Mouse (Mus musculus) gastrocnemius, postnatal 36 days (tissue): Measurements from ENCODE around the gene Ube2g1. TPM values are rescaled to one million over a fixed set of nuclear protein-coding genes. Genes with fewer than 3 reads are reported as not detected.
"Not testable (repeated sequence)": the region's sequence is repeated elsewhere in the genome, so short reads cannot be mapped to it uniquely, and the experiment has no call there.

ENCODE experiments used
- DNase-seq, 2 experiments: peaks; one replicate each; pipeline ENCODE4 v3.0.0; 2022
- intact Hi-C: fragments of 180-260 bp; cut with DNase I; formaldehyde crosslinking; loops from one replicate; pipeline ENCODE4 v1.15.1; 2025
- total RNA-seq, 2 experiments: library from RNA; stranded (reverse); gene quantifications; 2 replicates each; pipeline ENCODE4 v1.2.3; 2021

The Ube2g1 gene
- total RNA-seq, 2 experiments from 2014 or later: 81.2 to 85.0 TPM

- intact Hi-C loops: no loop called here
Observed at GRCm38 (mm10) chr11:72587537-72588233, 19.4 kb upstream of the Ube2g1 start.

DNA sequence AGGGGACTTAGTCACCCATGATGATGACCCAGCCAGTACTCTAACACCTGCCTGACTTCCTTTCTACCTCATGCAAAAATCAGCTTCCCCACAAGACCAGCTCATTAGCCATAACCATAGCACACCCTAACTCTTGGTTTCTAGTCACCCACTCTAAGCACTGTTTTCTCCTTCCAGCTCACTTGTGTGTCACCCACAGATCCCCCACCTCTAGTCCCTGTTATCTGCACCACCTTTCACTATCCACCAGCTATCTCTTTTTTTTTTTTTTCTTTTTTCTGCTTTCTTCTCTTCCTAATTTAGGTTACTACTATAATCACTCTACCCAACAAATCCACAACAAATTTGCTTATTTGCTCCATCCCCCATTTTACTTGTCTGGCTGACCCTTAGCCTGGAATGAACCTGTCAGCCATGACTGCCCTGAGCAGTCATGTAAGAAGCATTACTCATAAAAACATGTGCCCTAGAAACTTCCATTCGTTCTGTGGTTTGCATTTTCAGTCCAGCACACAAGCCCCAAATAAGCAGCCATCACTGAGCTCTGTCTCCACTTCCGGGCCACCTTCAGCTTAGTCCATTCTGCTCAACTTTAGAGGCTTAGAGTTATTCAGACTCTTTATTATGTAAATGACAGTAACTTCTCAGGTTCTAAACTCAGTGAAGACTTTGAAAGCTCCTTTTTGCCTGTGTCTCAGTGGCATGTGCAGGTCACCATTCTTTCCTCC lies 11.9 kb upstream of the Ube2g1 start:
- intact Hi-C loops: no loop called here

More at GRCm38 (mm10) chr11:72587537-72588233, 19.4 kb upstream of the Ube2g1 start:
- DNase-seq: no peak

GRCm38 (mm10) chr11:72597780-72598179 lies 9.3 kb upstream of the Ube2g1 start:
- intact Hi-C loops: no loop called here
- no peak for DNase-seq

More for the DNA sequence above, 11.9 kb upstream of the Ube2g1 start:
- DNase-seq: no peak

DNA sequence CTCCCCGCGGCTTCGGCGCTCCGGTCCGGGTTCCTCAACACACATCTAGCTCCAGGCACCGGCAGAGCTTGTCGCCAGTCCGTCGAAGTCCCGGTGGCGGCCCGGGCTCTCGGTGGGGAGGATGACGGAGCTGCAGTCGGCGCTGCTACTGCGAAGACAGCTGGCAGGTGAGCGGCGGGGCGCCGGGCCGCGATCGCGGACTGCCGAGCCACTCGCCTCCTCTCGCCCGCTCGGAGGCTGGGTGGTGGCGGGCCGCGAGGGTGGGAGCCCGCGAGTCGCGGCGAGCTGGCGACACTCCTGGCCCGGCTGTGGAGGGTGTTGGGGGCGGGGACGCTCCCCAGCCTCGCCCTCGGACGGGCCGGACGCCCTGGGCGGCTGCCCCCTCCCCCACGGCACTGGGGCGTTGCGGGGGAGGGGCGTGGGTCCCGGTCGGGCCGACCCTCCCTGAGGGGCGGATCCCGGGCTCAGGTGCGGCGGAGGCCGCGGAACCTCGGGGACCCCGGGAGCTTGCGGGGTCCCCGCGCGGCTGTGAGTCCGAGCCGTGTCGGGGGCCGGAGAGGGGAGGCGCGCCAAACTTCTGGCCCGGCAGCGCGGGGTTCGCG lies 487 bp downstream of the Ube2g1 start:
- peak; percentile 81 to 82 for DNase-seq
- intact Hi-C loops: loop anchor here (2.0 kb wide), 1 partner anchor 25 kb away; no protein-coding TSS in a partner anchor

DNA sequence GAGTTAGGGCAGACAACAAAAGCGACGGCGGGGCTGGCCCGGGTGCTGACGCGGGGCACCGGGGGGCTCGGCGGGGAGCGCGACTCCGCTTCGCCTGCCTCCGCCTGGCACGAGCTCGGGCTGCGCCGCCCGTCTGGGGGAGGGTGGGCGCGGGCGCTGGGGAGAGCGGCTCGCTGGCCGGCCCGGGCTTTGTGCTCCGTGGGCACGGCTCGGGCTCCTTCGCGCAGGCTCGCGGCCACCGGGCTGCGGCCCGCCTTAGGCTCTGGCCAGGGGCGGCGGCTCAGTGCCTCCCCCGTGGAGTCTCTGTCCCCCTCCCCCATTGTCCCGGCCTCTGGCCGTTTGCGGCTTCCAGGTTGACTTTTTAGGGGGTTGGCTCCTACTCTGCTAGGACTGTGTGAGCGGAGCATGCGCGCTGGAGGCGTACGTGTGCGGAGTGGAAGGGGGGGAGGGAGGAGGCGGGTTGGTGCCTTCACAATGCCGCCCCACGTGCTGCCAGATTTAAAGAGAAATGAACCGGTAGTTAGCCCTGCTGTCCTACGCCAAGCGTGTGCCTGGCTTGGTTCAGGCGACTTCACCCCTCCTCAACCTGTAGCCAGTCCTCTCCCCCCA lies 1.1 kb downstream of the Ube2g1 start:
- DNase-seq: peak; percentile 85 to 86
- intact Hi-C loops: no loop called here

DNA sequence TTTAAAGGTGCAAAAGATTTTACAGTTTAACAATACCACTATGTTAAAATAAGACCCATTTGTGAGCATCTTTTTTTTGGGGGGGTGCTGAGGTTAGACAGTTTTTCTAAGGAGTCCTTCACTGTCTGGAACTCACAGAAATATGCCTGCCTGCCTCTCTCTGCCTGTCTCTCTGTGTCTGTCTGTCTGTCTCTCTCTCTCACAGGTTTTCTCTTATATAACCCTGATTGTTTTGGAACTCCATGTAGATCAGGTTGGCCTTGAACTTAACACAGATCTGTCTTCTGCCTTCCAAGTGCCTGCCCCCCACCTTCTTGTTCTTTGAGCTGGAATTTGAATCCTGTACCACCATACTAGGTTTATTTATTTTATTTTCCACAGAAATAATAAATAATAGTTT lies 2.2 kb downstream of the Ube2g1 start:
- no peak for DNase-seq
- intact Hi-C loops: no loop called here

GRCm38 (mm10) chr11:72614336-72614735 lies 7.3 kb downstream of the Ube2g1 start:
- intact Hi-C loops: loop anchor here (5.0 kb wide), 1 partner anchor 38 kb away; no protein-coding TSS in a partner anchor
- not testable (repeated sequence) for DNase-seq

GRCm38 (mm10) chr11:72615931-72616330 lies 8.8 kb downstream of the Ube2g1 start:
- no peak for DNase-seq
- intact Hi-C loops: no loop called here

DNA sequence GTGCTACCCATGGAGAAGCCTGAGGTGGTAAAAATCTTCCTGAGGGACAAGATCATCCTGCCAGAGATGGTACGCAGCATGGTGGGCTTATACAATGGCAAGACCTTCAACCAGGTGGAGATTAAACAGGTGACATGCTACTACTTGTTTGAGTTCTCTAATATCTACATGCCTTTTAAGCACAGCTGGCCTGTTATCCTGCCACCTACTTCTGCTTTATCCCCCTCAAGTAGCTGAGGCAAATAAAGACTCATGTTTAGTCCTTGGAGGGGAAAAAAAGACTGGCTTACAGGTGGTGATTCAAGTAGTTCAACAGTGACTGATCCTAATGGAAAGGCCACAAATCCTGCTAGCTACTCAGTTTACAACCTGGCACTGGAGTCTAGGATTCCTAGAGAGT lies 11.4 kb downstream of the Ube2g1 start:
- intact Hi-C loops: no loop called here
- no peak for DNase-seq

- intact Hi-C loops: no loop called here
- DNase-seq: no peak
Observed at GRCm38 (mm10) chr11:72642730-72643129, 35.6 kb downstream of the Ube2g1 start.

DNA sequence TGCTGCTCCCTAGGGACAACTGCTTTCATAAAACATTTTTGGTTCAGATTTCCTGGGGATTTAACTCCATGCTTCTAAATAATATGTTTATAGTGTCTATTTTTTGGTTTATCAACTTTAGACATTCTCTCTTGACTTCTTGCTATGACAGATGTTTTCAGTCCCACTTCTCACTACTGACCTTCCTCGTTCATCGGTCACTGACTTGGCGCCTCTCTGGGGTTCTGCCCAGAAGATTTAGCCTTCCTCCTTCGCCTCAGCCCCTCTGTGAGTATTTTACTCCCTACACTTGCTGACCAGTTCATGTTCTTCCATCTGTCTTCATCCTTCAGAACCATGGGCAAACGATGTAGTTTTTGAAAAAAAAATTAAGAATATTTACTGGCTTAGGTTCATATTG lies 38.3 kb downstream of the Ube2g1 start:
- DNase-seq: no peak
- intact Hi-C loops: no loop called here

DNA sequence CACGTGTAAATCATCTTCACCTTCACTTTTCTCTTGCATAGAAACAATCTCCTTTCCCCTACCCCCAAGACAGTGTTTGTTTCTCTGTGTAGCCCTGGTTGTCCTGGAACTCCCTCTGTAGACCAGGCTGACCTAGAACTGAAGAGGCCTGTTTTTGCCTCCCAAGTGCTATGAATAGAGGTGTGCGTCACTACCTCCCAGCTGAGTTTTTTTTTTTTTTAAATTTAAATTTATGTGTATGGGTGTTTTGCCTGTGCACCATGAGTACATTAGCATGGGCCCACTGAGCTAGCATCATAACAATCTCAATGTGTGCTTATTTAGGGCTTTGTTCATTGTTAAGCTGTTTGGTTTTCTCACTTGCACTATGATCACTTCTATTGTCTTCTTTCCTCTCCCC lies 43.3 kb downstream of the Ube2g1 start:
- intact Hi-C loops: loop anchor here (5.0 kb wide), 1 partner anchor 38 kb away; no protein-coding TSS in a partner anchor

GRCm38 (mm10) chr11:72659918-72660317 lies 52.8 kb downstream of the Ube2g1 start:
- intact Hi-C loops: no loop called here
- DNase-seq: no peak

More for the DNA sequence above, 43.3 kb downstream of the Ube2g1 start:
- DNase-seq: no peak

- intact Hi-C loops: no loop called here
- DNase-seq: no peak
Observed at GRCm38 (mm10) chr11:72660359-72660758, 53.3 kb downstream of the Ube2g1 start.

DNA sequence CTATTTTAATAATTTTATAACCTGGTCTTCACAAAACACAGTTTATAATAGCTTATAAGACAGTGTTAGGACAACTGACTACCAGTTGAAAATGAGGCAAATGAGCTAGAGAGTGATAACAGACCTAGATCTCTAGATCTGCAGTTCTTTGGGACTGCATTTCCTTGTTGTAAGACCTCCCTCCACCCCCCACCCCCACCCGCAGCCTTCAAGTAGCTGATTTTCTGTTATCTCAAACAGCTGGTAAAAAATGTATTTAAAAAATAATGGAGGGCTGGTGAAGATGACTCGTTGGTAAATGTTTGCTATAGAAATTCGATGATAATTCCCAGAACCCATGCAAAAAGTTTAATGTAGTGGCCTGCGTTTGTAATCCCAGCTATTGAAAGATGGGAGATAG lies 57.6 kb downstream of the Ube2g1 start:
- intact Hi-C loops: no loop called here
- DNase-seq: no peak

GRCm38 (mm10) chr11:72670634-72671033 lies 63.6 kb downstream of the Ube2g1 start:
- no peak for DNase-seq
- intact Hi-C loops: no loop called here

GRCm38 (mm10) chr11:72671294-72671988 lies 64.4 kb downstream of the Ube2g1 start:
- no peak for DNase-seq
- intact Hi-C loops: no loop called here

DNA sequence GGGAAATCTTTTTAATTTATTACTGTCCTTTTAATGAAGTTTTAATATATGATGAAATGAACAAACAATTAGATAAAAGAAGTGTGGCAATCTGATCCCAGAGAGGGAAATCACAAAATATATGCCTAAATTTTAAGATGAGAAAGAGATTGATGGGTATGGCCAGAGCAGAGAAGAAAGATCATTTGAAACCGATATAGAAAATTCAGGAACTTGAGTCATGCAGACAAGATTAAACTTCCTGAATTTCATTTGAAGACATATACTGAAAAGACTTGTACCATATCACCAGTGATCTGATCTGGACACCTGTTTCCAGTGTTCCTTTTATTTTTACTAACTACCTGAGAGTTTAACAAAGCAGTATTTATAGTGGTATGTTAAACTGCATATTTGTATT lies 65.4 kb downstream of the Ube2g1 start:
- DNase-seq: no peak
- intact Hi-C loops: no loop called here

GRCm38 (mm10) chr11:72675280-72675679 lies 68.2 kb downstream of the Ube2g1 start:
- intact Hi-C loops: no loop called here
- DNase-seq: no peak

DNA sequence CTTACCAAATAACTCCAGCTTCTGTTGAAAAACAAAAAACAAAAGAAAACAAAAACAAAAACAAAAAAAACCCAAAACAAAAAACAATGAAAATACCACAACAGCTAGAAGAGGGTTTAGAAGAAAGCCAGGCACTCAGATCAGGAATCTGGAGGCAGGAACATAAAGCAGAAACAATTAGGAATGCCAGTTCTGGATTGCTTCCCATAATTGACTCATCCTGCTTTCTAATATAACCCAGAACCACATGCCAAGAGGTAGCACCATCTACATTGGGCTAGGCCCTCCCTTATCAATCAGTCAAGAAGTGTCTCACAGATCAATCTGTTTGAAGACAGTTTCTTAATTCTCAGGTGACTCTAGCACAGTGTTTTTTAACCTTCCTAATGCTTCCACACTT lies 73.6 kb downstream of the Ube2g1 start:
- intact Hi-C loops: no loop called here

More for the DNA sequence above, 73.6 kb downstream of the Ube2g1 start:
- no peak for DNase-seq
